Mouse (Mus musculus) limb, embryonic 11.5 days (tissue): ENCODE measurements at regions not wholly inside any gene's neighbourhood (a gene's known extent, or its start where the extent isn't known, plus 50 kb on each side); places are given as distances from the start of the nearest gene placed in this dataset.

ENCODE experiments used
- ATAC-seq: fragments of 200-750 bp; cut with Nextera tagmentation; 2 replicates; pipeline ENCODE4 v1.8.0; 2017; ENCODE audit warnings: low read depth; ENCODE audit not compliant: insufficient number of reproducible peaks, low FRiP score, low TSS enrichment
- DNase-seq: peaks from one replicate; pipeline ENCODE4 v3.0.0-alpha.2; 2015; ENCODE audit warnings: low spot score
- H3K27ac ChIP-seq: fragments of 300-500 bp; sonication (generic); replicated peaks from 2 replicates; pipeline ENCODE4 v1.5.1; 2014; ENCODE audit warnings: low read depth, mild to moderate bottlenecking, low read length
- H3K27me3 ChIP-seq: fragments of 300-500 bp; sonication (generic); 2 replicates; pipeline ENCODE4 v1.6.1; 2014; ENCODE audit warnings: mild to moderate bottlenecking, low read length, mixed read lengths; ENCODE audit not compliant: control insufficient read depth, insufficient read depth
- H3K36me3 ChIP-seq: fragments of 300-500 bp; sonication (generic); 2 replicates; pipeline ENCODE4 v1.6.1; 2014; ENCODE audit warnings: mild to moderate bottlenecking, low read length, moderate library complexity, mixed read lengths; ENCODE audit not compliant: control insufficient read depth, insufficient read depth
- H3K4me1 ChIP-seq: fragments of 300-500 bp; sonication (generic); 2 replicates; pipeline ENCODE4 v1.6.1; 2014; ENCODE audit warnings: low read length, mixed read lengths; ENCODE audit not compliant: control insufficient read depth, insufficient read depth
- H3K4me2 ChIP-seq: fragments of 300-500 bp; sonication (generic); 2 replicates; pipeline ENCODE4 v1.6.1; 2014; ENCODE audit warnings: low read depth, mild to moderate bottlenecking, moderate library complexity; ENCODE audit not compliant: severe bottlenecking
- H3K4me3 ChIP-seq: fragments of 300-500 bp; sonication (generic); 2 replicates; pipeline ENCODE4 v1.5.1; 2014; ENCODE audit warnings: low read depth, low read length
- H3K9ac ChIP-seq: fragments of 300-500 bp; sonication (generic); 2 replicates; pipeline ENCODE4 v1.6.1; 2014; ENCODE audit warnings: mild to moderate bottlenecking, low read length
- H3K9me3 ChIP-seq: fragments of 300-500 bp; sonication (generic); 2 replicates; pipeline ENCODE4 v1.6.1; 2016; ENCODE audit warnings: low read length; ENCODE audit not compliant: control insufficient read depth
- WGBS: fragments of 180-500 bp; shearing (Covaris S2); extraction: QIAGEN DNeasy Blood & Tissue Kit; methylation state at CpG from one replicate; pipeline ENCODE4 v1.1.7; 2014; 5-methylcytosine and 5-hydroxymethylcytosine counted together

DNA sequence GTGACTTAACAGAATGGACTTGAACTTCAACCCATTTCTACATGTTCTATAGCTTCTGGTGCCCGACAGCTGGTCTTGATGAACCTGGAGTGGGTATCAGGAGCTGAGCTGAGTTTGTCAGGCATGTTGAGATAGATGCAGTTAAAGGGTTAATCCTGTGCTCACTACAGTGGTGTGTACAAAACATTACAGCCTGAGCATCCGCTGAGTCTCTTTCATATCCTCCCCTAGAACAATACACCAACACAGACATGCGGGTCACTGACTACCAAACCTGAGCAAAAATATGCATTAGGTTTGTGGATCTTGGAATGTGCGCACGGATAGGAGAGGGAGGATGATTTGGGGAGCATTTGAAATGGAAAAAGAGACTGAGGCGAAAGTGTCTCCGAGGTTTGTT, 223.4 kb upstream of the Sphkap start:
- H3K9ac ChIP-seq = no peak overlapping the region
- H3K9me3 ChIP-seq = no peaks in the 10 kb centered on the region
- H3K36me3 ChIP-seq = no peaks in the 10 kb centered on the region
- DNase-seq (no peak), ATAC-seq (no peak)
- 82% methylated on average over 7 of the region's 7 CpGs for WGBS
- H3K4me3 ChIP-seq = no peak overlapping the region
- H3K27ac ChIP-seq = no peak overlapping the region
- no peaks in the 10 kb centered on the region for H3K27me3 ChIP-seq
- H3K4me2 ChIP-seq = no peak overlapping the region
- H3K4me1 ChIP-seq = no peaks in the 10 kb centered on the region

DNA sequence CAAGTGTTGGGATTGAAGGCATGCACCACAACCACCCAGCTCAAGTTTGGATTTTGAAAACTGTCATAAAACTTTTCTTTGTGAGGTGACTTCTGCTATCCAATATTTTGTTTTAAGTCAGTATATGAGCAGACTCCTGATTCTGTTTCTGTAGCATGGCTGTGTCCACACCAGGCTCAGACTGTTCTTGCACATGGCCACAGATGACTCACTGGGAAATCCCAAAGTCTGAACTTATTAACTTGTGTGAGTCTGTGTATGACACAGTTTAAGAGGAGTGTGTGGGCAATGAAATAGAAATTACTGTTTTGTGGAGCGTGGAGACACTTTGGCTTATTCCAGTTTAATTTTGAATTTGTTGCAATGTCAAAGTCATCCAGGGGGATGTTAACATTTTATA, 179.3 kb upstream of the Sphkap start:
- no peak overlapping the region for H3K4me2 ChIP-seq
- no peaks in the 10 kb centered on the region for H3K9me3 ChIP-seq
- no peak overlapping the region for H3K27ac ChIP-seq
- no peak for ATAC-seq
- H3K36me3 ChIP-seq = no peaks in the 10 kb centered on the region
- H3K9ac ChIP-seq = no peak overlapping the region
- WGBS = 81% methylated on average over 1 of the region's 1 CpGs
- H3K27me3 ChIP-seq = no peaks in the 10 kb centered on the region
- H3K4me3 ChIP-seq = no peak overlapping the region
- H3K4me1 ChIP-seq = no peaks in the 10 kb centered on the region
- DNase-seq = no peak

DNA sequence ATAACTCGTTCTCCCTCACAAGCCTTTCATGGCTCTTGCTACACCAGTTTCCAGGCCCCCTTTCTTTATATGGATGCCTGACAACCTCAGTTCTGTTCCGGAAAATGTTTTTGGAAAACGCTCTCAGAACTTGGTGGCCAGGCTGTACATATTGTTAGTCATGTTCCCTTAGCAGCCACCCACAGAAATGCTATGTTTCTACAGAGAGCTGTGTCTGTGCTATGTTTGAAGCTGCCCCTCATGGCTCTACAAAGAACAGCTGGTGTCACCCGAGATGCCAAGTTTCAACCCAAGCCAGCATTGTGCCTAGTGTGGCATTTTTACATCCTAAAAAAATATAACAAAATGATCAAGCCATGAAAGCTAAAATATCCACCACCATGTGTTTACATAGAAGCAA, 175.0 kb upstream of the Sphkap start:
- H3K4me3 ChIP-seq = no peak overlapping the region
- H3K27me3 ChIP-seq = no peaks in the 10 kb centered on the region
- H3K4me1 ChIP-seq = no peaks in the 10 kb centered on the region
- DNase-seq = no peak
- H3K27ac ChIP-seq = no peak overlapping the region
- WGBS = 86% methylated on average over 4 of the region's 4 CpGs
- no peak overlapping the region for H3K4me2 ChIP-seq
- H3K36me3 ChIP-seq = no peaks in the 10 kb centered on the region
- H3K9ac ChIP-seq = no peak overlapping the region
- no peak for ATAC-seq
- no peaks in the 10 kb centered on the region for H3K9me3 ChIP-seq

- no peak overlapping the region for H3K4me3 ChIP-seq
- ATAC-seq (no peak), DNase-seq (no peak)
- WGBS = 89% methylated on average over 5 of the region's 5 CpGs
- no peak overlapping the region for H3K27ac ChIP-seq
- H3K27me3 ChIP-seq = no peaks in the 10 kb centered on the region
- H3K9ac ChIP-seq = no peak overlapping the region
- H3K4me1 ChIP-seq = no peaks in the 10 kb centered on the region
- no peaks in the 10 kb centered on the region for H3K9me3 ChIP-seq
- H3K36me3 ChIP-seq = no peaks in the 10 kb centered on the region
- H3K4me2 ChIP-seq = no peak overlapping the region
Measured at GRCm38 (mm10) chr1:83569991-83570390, 162.0 kb upstream of the Sphkap start.

DNA sequence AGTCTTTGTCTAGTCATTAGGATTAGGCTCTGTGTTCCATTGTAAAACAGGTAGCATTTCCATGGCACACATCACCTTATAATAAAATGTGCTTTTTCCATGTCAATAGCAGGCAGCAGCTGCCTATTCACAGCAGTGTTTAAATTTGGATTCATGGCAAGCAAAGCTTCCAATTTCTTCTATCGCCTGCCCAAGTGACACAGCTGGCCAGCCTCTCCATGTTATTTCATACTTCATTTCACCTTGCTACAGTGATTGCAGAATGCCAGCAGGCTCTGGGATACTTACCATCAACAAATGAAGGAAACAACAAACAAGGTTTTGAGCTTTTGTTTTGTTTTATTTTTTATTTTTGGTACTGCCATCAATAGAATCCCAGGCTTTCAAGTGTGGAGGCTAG, 160.7 kb upstream of the Sphkap start:
- Histone ChIP-seq H3K9me3 (no peaks in the 10 kb centered on the region), H3K27ac (no peak overlapping the region), H3K4me2 (no peak overlapping the region), H3K27me3 (no peaks in the 10 kb centered on the region), H3K4me1 (no peaks in the 10 kb centered on the region), H3K36me3 (no peaks in the 10 kb centered on the region), H3K4me3 (no peak overlapping the region), H3K9ac (no peak overlapping the region)
- 97% methylated on average over 1 of the region's 1 CpGs for whole genome bisulfite sequencing
- ATAC-seq (no peak), DNase-seq (no peak)

DNA sequence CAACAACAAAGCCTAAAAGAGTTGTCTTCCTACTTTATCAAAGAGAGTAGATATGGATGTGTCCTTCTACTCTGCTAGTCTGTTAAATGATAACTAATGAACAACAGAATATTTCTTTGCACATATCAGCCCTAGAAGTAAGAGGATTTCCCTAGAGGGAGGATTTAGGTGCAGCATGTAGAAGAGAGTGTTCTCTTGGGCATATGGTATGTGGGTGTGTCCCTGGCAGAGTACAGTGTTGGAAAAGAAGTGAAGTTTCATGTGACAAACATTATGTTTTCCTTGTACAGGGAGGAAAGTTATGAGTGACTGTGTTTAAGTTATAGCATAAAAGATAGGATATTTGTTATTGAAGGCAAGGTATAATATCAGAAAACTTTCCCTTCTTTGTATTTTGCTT, 143.6 kb upstream of the Sphkap start:
- Histone ChIP-seq H3K27me3 (no peaks in the 10 kb centered on the region), H3K27ac (no peak overlapping the region), H3K36me3 (no peaks in the 10 kb centered on the region), H3K4me3 (no peak overlapping the region), H3K9ac (no peak overlapping the region), H3K4me1 (no peaks in the 10 kb centered on the region), H3K4me2 (no peak overlapping the region), H3K9me3 (no peaks in the 10 kb centered on the region)
- ATAC-seq = no peak
- no peak for DNase-seq

- no peak overlapping the region for H3K4me2 ChIP-seq
- H3K4me3 ChIP-seq = no peak overlapping the region
- DNase-seq = no peak
- no peak overlapping the region for H3K27ac ChIP-seq
- H3K9ac ChIP-seq = no peak overlapping the region
- H3K27me3 ChIP-seq = no peaks in the 10 kb centered on the region
- no peak for ATAC-seq
- no peaks in the 10 kb centered on the region for H3K4me1 ChIP-seq
- no peaks in the 10 kb centered on the region for H3K36me3 ChIP-seq
- H3K9me3 ChIP-seq = no peaks in the 10 kb centered on the region
Measured at GRCm38 (mm10) chr1:83535461-83535860, 127.5 kb upstream of the Sphkap start.

- Histone ChIP-seq H3K9ac (no peak overlapping the region), H3K9me3 (no peaks in the 10 kb centered on the region), H3K4me3 (no peak overlapping the region), H3K4me1 (no peaks in the 10 kb centered on the region), H3K4me2 (no peak overlapping the region), H3K27me3 (no peaks in the 10 kb centered on the region), H3K36me3 (no peaks in the 10 kb centered on the region), H3K27ac (no peak overlapping the region)
- ATAC-seq (no peak), DNase-seq (no peak)
- WGBS = 71% methylated on average over 1 of the region's 1 CpGs
Measured at GRCm38 (mm10) chr1:83527803-83528202, 119.8 kb upstream of the Sphkap start.

DNA sequence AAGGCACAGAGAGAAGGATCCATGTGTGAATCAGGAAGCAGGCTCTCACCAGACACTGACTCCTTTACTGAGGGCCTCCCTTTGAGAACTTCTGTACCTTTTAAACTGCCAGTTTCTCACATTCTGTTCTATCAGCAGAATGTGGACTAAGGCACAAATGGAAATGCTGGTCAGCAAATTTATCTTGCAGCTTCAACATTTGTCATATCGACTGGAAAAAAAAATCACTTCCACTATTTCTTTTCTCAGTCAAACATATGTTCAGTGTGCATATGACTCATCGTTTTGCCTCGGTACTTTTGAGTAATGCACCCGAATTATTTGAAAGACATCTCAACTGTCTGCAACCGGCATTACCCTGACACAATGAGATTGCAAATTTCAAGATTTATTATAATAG, 101.4 kb upstream of the Sphkap start:
- Histone ChIP-seq H3K4me1 (no peaks in the 10 kb centered on the region), H3K27me3 (no peaks in the 10 kb centered on the region), H3K27ac (no peak overlapping the region), H3K4me2 (no peak overlapping the region), H3K4me3 (no peak overlapping the region), H3K36me3 (no peaks in the 10 kb centered on the region), H3K9ac (no peak overlapping the region), H3K9me3 (no peaks in the 10 kb centered on the region)
- 84% methylated on average over 5 of the region's 5 CpGs for WGBS
- DNase-seq (no peak), ATAC-seq (no peak)
